Mouse (Mus musculus) cortical plate, adult 2 months (tissue): ENCODE measurements around the gene Snx18. TPM values are rescaled to one million over a fixed set of nuclear protein-coding genes. Genes with fewer than 3 reads are reported as not detected.
A peak's percentile ranks its signal among the peaks of the same experiment; 100 is the strongest.

Source experiments
- H3K27ac ChIP-seq: fragments of 200-500 bp; 2 replicates; pipeline ENCODE4 v1.5.1; 2012; ENCODE audit warnings: low read length, control low read depth, inconsistent platforms; ENCODE audit not compliant: insufficient read depth
- H3K4me1 ChIP-seq: fragments of 200-500 bp; 2 replicates; pipeline ENCODE4 v1.6.1; 2011; ENCODE audit warnings: low read length; ENCODE audit not compliant: control insufficient read depth, insufficient read depth
- H3K4me3 ChIP-seq: fragments of 200-500 bp; 2 replicates; pipeline ENCODE4 v1.5.1; 2011; ENCODE audit warnings: mild to moderate bottlenecking, low read length, control low read depth; ENCODE audit not compliant: insufficient read depth
- CTCF ChIP-seq: fragments of 200-500 bp; IDR thresholded peaks from 2 replicates; pipeline ENCODE4 v1.5.1; 2011; ENCODE audit warnings: mild to moderate bottlenecking, control low read depth, low read length; ENCODE audit not compliant: insufficient read depth; ENCODE audit errors: extremely low read depth
- POLR2A ChIP-seq: fragments of 200-500 bp; IDR thresholded peaks from 2 replicates; pipeline ENCODE4 v1.6.1; 2011; ENCODE audit warnings: mild to moderate bottlenecking, low read length, control low read depth; ENCODE audit not compliant: insufficient read depth; ENCODE audit errors: extremely low read depth
- polyA plus RNA-seq: library from polyadenylated mRNA; depleted of rRNA; stranded (reverse); fragments of >200 nt; gene quantifications from 2 replicates; pipeline ENCODE4 v1.2.3, GENCODE M21; 2012; rRNA removed

The Snx18 gene
- 12.8 and 13.8 TPM in 2 replicates for polyA plus RNA-seq

DNA sequence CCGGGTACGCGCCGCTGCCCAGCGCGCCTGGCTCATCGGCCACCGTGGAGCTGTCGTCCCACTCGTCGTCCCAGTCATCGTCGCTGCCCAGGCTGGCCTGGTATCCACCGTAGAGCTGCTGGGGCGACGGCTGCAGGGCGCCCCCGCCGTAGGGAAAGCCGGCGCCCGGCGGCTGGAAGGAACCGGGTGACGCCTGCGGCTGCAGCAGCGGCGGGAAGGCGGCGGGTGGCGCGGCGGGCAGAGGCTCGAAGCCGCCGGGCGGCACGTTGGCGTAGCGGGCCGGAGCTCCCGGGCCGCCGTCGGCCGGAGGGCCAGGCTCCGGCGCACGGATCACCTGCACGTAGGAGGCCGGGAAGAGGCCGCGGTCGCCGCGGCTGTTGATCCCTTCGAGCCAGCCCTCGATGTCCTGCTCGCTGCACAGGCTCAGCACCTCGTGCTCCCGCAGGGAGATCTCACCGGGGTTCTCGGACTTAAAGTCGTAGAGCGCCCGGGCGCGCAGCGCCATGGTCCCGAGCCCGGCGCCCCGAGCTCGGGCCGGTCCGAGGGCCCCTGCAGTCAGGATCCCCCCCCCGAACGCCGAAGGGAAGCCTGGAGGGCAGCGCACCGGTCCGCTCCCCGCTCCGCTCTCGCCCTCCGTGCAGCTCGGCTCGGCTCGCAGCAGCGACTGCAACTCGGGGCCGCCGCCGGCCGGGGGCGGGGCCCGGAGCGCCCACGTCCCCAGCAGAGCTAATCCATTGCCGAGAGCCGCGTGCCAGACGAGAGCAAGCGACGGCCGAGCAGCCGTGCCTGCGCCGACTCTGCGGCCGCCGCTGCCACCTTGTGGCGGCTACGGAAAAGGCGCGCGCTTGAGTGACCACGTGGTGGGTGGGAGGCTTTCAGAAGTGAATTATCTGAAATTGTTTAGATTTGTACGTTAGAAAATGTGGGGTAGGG lies at the start of gene Snx18:
Gene Snx18 (minus strand): TSS at position 674 of the 933 bp plus-strand sequence.
- Histone ChIP-seq H3K27ac (peak within 1 kb of the TSS; percentile 95), H3K4me3 (peak within 1 kb of the TSS; percentile 59), H3K4me1 (no peaks in the 10 kb centered on the region; the same call in 1 of the 2 replicates)
- TF ChIP-seq CTCF: peak; percentile 76
- TF ChIP-seq POLR2A: peak; percentile 76

DNA sequence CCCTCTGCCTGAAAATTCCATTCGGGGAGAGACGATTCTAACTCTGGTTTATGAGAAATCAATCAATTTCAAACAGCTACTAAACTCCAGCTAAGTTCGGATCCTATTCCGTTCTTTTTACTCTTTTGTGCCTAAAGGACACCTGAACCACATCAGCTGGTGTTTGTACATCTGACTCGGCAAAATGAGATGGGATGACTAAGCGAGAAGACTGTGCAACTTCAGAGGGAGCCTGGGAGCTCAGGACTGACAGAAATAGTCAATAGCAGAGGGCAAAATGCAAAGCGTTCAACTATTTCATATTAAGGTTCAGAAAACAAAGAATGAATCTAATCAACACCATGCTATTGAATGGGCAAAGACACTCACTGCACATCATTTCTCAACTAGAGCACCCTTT lies 45.5 kb upstream of the Snx18 start:
- TF ChIP-seq CTCF (no peak), POLR2A (no peak)
- Histone ChIP-seq H3K4me1 (no peaks in the 10 kb centered on the region; the same call in 1 of the 2 replicates), H3K4me3 (no peak overlapping the region), H3K27ac (no peak overlapping the region)

DNA sequence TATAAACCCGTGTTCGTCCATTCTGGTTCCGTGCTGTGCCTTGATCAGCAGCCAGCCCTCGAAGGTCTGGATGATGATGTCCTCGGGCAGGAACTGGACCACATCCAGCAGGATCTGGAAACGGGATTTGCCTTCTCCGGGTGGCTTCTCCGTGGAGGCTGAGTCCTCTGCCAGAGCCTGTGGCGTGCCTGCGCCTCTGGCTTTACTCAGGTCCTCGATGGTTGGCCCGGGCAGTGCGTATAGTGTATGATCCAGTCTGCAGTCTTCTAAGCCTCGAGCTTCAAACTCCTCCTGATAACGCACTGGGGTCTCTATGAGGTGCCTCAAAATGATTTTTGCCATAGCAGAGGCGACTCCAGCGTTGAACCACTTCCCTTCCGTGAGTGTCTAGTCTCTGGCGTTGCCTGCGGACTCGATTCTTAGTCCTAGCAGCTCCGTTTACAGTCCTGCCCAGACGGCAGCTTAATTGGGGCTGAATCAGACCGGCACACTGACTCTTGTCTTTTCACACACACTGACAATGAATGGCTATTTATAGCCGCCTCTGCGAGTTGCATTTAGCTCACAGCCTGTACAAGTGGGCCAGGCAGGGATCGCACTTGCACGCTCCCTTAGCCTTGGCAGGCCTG lies 44.9 kb upstream of the Snx18 start, which contains the start of gene Hspb3:
Gene Hspb3 (minus strand): TSS at position 526 of the 629 bp plus-strand sequence.
- H3K4me3 ChIP-seq: peak within 1 kb of the TSS; percentile 8; the same call in 1 of the 2 replicates

DNA sequence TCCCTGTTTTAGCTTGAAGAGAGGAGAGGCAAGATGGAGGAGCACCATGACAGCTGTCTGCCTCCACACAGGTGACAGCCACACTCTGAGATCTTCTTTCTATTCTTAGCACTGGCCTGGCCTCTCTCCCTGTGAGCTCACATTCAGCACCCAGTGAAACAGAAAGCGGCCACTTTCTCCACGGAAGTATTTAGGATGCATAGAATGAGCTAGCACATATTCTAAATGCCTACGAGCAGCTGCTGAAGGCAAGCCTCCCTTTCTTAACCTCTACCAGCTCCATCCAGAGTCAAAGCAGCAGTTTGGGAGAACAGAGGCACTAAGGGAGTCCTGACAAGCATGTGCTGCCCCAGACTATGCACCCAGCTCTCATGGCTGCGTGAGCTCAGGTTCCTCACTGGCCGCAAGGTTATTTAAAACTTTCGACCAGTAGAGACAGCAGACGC lies 43.5 kb upstream of the Snx18 start:
- H3K4me3 ChIP-seq: peak overlapping the region; percentile 32
- H3K4me1 ChIP-seq: no peaks in the 10 kb centered on the region; the same call in 1 of the 2 replicates
- TF ChIP-seq POLR2A (no peak), CTCF (no peak)
- H3K27ac ChIP-seq: peak overlapping the region; percentile 45

More for the DNA sequence above, 44.9 kb upstream of the Snx18 start, which contains the start of gene Hspb3:
- Histone ChIP-seq H3K4me1 (no peaks in the 10 kb centered on the region; the same call in 1 of the 2 replicates), H3K27ac (0 out of 2 replicates have a peak within 1 kb of the TSS, but pooled peaks have one; percentile 0)
- TF ChIP-seq POLR2A: 0 out of 2 replicates have a peak, but pooled peaks have one; percentile 46
- no peak for TF ChIP-seq CTCF

DNA sequence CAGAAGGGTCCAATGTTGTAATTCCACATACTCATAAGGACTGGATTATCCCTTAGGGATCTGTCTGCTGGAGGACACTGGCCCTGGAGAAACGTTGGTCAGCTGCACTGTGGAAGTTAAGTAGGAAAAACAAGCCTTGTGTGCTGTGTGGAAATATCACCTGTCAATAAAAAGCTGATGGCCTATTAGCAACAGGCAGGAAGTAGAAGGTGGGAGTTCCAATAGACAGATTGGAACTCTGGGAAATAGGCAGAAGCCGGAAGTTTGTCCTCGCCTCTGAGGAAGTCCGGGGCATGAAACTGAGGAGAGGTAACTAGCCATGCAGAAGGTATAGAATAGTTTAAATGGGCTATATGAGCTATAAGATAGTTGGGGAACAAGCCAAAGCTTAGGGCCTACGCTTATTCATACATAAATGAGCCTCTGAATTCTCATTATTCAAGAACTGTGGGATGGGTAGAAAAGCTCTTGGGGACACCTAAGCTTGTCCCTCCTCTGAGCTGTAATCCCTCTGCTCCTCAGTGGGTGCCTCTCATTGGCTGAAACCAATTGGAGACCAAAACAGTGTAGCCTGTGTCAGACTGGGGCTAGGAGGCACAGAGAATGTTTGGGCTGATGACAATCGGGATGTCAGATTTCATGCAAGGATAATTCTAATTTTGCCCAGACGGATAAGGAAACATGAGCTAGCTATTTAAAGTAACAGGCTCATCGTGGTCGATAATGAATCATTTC lies 42.4 kb upstream of the Snx18 start:
- TF ChIP-seq CTCF: no peak
- no peak for TF ChIP-seq POLR2A
- H3K4me3 ChIP-seq: no peak overlapping the region; the same call in 1 of the 2 replicates
- H3K27ac ChIP-seq: peak overlapping the region; percentile 67; the same call in 1 of the 2 replicates
- H3K4me1 ChIP-seq: no peaks in the 10 kb centered on the region; the same call in 1 of the 2 replicates

DNA sequence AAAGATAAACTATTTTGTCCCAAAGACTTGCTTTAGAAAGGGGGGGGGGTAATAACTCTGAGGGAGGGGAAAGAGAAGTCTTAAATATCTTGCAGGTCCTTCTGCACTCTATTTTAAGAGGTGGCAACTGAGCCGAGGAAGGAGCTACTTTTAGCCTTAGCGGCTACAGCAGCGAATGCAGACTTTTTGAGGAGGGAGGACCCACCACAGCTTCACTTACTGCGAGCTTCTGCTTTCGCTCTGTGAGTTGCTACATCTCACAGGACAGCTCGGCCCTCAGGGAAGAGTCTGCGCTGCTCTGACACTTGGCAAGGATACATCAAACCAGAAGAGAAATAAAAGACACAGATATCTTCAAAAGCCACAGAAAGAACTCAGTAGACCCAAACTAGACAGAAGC lies 38.8 kb upstream of the Snx18 start:
- H3K4me3 ChIP-seq: no peak overlapping the region
- TF ChIP-seq CTCF (no peak), POLR2A (0 out of 2 replicates have a peak, but pooled peaks have one; percentile 17)
- H3K4me1 ChIP-seq: no peaks in the 10 kb centered on the region; the same call in 1 of the 2 replicates
- H3K27ac ChIP-seq: peak overlapping the region; percentile 47; the same call in 1 of the 2 replicates

DNA sequence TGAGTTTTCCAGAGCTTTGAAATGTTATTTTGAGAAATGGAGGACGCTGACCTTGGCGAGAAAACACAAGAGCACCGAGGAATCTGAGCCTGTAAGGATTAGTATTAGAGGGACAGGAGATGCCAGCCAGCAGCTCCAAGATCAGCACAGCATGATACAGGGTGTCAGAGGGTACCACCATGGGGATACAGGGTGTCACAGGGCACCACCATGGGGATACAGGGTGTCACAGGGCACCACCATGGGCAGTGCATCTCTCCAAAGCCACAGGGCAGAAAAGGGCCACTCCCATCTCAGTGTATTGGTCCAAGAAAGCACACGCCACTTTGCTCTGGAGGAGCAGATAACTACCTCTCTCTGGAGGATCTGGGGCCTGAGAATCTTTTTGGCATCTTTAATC lies 38.3 kb upstream of the Snx18 start:
- no peak for TF ChIP-seq POLR2A
- TF ChIP-seq CTCF: no peak
- Histone ChIP-seq H3K4me1 (no peaks in the 10 kb centered on the region; the same call in 1 of the 2 replicates), H3K27ac (peak overlapping the region; percentile 48; the same call in 1 of the 2 replicates), H3K4me3 (no peak overlapping the region)

DNA sequence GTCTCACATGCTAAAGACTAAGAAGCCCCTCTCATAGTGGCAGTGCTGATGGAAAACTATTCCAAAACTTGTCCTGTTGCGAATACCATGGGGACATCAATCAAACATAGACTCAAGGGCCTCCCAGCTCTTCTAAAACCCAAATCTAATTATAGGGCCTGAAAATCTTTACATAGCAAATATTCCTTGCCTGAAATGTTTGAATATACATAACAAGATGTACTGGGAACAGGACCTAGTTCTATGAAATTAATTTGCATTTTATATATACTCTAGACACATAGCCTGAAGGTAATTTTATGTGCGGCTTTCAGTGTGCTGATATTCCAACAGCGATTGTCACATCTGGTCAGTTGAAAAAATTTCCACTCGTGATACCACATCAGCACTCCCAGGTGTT lies 37.1 kb upstream of the Snx18 start:
- Histone ChIP-seq H3K27ac (0 out of 2 replicates have a peak overlapping the region, but pooled peaks have one; percentile 39), H3K4me3 (no peak overlapping the region), H3K4me1 (no peaks in the 10 kb centered on the region; the same call in 1 of the 2 replicates)
- TF ChIP-seq POLR2A (no peak), CTCF (no peak)

DNA sequence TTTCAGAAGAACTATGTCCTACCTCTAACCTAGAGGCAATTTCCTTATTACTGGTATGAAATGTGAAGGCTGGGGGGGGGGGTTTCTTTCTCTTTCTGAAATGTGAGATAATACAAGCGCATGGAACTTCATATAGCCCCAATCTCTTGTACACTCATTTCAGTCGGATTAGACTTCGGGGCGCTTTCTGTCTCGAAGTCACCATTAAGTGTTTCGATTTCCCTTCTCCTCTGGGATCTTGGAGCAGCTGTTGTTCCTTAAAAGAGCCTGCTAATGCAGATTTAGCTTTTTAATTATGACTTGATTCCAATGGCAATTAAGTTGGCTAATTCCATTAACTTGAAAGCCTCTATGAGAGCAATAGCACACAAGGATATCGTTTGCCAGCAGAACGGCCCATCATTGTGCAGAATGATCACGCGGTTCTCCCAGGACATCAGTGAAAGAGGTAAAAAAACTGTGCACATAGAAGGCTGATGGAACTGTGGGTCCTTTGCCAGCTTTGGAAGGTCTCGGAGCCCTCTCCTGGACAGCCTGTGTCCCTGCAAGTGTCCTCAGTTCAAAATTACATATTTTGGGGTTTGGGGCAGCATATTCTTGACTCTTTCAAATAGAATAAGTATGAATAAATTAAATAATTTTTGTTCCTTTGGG lies 22.7 kb upstream of the Snx18 start:
- Histone ChIP-seq H3K4me1 (no peaks in the 10 kb centered on the region), H3K27ac (no peak overlapping the region), H3K4me3 (no peak overlapping the region)
- TF ChIP-seq POLR2A: no peak
- TF ChIP-seq CTCF: peak; percentile 44; the same call in 1 of the 2 replicates
